Mouse (Mus musculus): ENCODE data around the gene Nphp1.
A peak's percentile ranks its signal among the peaks of the same experiment; 100 is the strongest.

Nphp1 gene

DNA sequence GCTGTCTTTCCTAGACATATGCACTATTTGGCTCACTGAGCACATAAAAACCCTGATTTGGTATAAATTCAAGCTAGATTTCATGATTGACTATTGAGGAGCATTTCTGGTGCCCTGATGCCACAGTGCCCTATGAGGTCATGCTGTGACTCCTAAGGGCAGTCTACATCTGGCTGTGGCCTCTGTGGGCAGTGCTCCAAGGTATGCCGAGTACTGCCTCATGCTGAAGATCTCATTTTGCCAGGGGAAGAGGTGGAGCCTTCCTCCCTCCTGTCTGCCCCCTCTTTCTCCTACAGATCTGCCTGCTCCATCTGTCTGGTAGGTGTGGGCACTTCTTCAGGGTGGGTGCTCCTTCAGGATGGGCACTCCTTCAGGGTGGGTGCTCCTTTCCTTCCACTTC is 39.3 kb downstream of the Nphp1 start:
- no peak for DNase-seq (ENCODE audit: low spot score in 2 of 2)

DNA sequence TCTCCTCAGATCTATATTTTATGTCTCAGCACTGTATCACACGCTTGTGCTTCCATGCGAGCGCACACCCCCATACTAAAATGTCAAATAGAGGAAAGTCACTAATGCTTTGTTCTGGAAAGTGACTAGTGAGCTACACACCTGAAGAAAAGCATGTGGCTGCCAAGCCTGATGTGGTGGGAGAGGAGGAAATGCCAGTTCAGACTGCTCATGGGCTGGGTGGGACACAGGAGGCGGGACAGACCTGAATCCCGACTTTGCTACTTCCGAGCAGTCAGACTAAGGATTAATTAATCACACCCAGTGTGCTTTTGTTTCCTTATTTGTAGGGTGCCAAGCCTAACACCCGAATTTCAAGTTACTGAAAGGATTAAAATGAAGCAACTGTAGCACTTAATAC is 40.4 kb downstream of the Nphp1 start:
- DNase-seq (ENCODE audit: low spot score in 2 of 2): no peak

DNA sequence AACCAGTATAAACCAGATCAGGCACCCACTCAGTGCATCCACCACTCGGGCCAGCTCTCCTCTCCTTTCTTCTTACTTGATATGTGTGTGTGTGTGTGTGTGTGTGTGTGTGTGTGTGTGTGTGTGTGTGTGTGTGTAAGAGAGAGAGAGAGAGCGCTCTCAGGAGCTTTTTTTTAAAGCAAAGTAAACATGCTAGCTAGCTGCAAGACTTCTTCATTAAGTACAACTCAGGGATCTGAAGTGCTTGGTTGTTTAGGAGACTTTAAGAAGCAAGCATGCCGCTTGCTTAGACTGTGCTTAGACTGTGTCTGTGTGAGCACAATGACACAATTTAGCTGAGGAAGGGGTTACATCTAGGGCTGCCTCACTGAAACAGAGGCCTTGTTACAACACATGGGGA is 46.1 kb downstream of the Nphp1 start:
- no peak for DNase-seq (ENCODE audit: low spot score in 2 of 2)

DNA sequence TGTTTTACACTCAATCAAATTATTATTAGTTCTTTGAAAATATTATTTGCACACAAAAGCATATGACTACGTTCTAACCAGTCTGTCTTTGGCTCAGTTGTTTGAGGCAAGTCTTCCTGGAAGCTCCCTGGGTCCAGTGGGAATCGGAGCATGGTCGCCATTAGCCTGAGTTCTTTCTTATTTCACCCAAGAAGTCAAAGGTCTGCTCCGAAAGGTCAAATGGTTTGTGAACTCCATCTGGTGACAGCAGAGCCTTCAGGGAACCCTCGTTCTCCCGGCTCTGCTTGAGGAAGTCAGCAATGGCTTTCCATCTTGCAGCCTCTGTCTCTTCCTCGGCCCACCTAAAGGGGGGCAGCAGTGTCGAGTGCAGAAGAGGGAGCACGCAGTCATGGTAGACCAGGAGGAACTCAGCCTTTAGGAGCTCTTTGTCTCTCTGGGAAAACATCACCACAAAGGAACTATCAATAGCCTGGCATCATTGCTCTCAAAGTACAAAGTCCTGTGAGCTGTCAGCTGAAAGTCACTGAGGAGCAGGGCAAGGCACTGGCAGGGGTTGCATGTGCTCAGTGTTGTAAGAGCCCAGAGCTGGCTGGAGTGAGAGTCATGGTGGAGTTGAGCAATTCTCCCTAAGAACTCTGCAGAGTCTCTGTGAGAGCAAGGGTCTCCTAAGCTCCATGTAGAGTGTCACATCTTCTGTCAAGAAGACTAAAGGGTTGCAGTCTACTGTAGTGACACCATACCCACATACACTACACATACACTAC is 47.8 kb downstream of the Nphp1 start:
- DNase-seq (ENCODE audit: low spot score in 2 of 2): no peak

DNA sequence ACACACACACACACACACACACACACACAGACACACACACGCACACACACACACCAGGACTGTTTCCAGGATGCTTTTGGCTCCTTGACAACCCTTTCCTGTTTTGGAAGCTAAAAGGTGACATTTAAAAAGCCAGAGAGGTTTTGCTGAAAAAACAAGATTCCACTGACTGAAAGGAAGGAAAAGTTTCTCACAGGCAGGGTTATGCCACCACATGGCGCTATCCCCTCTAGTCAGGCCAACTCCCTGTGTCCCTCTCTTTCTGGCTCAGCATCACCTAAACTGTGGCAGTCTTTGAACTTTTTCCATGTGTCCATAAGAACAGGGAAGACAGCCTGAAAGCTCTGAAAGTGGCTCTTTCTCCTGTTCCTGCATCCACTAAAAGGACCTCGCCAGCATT is 50.8 kb downstream of the Nphp1 start:
- DNase-seq (ENCODE audit: low spot score in 2 of 2): no peak

DNA sequence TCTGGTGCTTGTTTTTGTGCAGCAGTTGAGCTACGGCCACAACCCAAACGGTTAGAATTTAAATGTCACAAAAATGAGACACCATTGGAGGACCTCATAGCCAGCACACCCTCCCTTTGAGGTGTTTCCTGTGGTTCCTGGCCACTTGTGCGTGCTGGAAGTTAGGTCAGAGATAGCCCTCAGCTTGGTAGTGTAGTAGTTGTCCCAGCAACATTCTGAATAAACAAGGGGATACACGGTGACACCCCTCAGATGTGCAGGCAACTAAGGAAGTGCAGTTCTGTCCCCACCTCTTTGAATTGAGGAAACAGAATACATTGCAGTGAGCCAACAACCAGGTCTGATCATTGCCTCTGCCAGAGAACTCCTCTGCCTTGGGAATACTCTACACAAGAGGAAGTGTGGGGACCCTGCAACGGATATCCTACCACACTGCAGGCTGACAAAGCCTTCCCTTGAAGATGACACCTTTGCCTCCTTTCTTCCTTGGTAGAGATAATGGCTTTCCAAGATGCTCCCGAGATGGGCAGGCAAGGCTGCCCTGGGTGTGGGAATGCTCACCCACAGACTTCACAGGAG is 52.0 kb downstream of the Nphp1 start:
- no peak for DNase-seq (ENCODE audit: low spot score in 2 of 2)

DNA sequence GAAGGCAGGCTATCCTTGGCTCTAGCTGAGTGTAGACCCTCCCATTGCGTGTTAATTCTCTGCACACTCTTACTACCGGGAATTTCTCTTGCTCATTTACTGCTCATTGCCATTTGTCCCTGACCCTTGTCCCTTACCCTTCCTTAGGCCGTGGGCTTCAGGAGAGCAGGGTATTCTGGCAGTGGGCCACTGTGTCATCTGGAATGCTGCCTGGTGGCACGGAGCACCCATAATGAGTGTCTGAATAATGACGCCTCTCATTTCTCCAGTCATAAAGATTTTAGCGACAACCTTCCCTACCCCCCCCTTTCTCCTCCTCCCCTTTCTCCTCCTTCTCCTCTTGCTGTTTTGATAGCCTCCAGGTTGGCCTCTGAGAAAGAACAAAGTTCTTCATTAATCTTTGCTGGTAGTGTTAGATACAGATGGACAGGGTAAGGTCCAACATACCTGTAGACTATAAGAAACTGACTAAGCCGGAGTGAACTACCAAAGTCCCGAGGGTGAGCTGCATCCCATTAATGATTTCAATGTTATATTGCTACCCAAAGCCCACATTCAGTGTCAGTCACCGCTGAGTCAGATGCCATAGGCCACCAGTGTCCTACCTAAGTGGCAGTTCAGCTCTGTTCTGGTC is 53.1 kb downstream of the Nphp1 start:
- DNase-seq (ENCODE audit: low spot score in 2 of 2): no peak

DNA sequence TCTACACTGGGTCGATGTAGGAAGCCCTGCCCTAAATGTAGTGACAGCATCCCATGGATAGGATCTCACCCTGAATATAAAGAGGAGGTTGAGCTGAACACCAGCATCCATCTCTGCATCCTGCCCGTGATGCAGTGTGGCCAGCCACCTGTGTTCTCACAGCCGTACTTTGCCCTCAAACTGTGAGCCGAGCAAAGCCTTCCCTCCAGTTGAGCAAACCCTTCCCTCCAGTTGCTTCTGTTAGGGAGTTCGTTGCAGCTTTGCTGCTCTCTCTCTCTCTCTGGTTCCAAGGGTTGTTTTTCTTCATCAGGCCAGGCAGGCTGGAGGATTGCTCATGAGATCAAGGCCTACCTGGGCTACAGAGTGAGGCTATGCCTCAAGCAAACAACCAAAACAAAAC is 53.8 kb downstream of the Nphp1 start:
- no peak for DNase-seq (ENCODE audit: low spot score in 2 of 2)

DNA sequence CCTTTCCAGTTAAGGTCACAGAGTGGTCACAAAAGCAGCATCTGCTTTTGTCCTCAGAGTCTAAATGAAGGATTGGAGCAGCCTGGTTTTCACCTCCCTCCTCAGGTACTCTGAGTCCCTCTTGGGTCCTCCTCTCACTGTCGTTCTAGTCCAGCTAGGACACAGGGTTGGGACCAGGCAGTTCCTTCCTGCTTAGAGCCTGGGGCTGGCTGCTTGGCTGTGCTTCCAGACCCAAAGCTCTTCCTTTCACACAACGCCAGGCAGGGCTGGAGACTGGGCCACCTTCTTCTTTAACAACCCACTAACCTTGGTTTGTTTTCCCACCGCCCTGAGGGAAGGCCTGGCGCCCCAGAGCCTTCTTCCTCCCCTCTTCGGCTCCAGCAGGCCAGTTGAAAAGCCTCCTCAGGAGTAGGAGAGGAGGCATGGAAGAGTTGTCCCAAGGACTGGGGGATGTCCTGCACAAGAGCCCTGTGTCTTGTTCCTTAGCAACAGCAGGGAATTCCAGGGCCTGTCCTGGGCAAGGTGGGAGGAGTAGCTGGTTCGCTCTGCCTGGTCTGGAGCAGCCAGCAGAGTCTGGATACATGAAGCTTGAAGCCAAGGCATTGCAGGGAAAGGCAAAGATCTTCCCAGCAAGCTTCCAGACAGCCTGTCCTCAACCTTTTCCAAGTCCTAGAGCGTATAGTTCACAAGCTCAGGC is 58.2 kb downstream of the Nphp1 start:
- no peak for DNase-seq (ENCODE audit: low spot score in 2 of 2)

DNA sequence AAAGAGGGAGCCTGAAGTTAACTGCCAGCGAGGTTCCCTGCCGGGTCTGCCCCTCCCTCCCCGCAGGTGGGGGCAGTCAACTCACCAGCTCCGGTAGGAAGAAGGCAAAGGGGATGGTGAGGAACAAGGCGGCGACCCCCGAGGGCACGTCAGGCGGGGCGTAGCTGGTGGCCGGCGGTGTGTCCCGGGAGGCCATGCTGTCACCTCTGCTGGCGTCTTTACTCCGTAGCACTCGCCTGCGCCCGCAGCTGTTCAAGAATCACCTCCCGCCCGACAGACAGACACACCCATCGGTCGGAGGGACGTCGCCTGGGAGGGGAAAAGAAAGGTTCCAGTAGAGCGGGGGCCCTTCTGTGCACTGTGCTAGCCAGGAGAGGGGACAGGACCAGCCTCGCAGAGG is 59.0 kb downstream of the Nphp1 start, which contains the start of gene Mall:
Gene Mall (minus strand): TSS at position 262 of the 400 bp plus-strand sequence.
- DNase-seq (ENCODE audit: low spot score in 2 of 2): no peak

DNA sequence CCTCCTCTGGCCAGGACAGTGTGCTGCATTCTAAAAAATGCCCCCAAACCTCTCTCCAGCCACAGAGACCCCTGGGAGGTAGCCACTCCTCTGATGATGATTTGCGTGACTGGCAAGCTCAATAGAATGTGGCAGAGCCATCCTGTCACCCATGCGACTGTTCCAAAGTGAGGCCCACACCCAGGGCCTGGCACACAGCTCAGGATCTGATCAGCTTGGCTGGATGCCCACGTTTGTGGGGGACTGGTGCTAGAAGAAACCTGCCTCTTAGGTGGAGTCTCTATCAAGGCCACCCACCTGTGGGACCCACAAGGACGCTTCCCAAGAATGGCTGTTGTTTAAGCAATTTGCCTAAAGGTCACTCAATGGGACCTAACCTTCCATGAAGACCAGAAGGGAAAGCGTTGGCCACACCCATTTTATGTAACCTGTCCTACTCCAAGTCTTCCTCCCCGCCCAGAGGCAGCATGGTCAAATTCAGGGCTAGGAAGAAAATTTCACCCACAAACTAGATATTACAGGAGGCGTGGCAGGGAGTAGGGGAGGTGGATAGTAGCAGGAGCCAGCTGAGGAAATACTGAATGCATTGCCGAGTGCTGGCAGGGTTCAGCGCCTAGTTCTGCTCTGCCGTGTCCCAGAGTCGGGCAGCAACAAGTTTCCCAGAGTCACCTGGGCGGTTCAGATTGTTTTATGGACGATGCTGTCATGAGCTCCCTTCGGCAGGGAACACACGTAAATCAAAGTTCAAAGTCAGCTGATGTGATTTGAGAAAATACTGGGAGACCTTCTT is 59.8 kb downstream of the Nphp1 start:
- DNase-seq (ENCODE audit: low spot score in 2 of 2): no peak

DNA sequence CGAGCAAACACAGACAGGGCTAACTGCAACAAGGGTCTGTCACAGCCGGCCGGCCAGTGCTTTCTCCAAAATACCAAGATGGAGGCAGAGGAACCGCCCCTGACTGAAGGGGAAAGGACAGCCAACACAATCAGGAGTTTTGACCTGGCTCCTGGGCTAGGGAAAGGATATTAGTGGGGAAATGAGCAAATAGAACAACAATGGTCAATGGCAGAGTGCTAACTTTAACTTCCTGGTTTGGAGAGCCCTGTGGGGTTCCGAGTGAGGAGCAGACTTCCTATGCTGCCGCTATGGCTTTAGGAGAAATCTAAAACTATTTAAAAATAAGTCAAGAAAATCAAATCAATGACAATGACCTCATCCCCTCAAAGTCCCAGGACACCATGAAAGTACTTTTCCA is 60.6 kb downstream of the Nphp1 start:
- DNase-seq (ENCODE audit: low spot score in 2 of 2): no peak

DNA sequence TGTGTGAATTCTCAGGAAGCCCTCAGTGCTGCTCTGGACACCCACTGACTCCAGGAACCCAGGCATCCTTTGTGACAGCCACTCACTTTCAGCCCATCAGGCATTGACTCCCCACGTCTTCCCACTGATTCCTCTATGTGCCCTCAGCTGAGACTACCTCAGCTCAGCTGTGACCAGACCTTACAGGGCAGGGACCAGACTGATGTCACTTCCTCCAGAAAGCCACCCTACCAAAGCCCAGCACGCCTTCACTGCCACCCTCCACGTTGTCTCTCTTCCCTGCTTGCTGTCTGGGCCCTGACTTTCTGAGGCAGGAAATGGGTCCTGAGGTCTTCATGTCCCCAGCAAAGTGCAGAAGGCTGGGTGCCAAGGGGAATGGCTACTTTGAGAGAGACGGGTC is 65.5 kb downstream of the Nphp1 start:
- no peak for DNase-seq (ENCODE audit: low spot score in 2 of 2)

DNA sequence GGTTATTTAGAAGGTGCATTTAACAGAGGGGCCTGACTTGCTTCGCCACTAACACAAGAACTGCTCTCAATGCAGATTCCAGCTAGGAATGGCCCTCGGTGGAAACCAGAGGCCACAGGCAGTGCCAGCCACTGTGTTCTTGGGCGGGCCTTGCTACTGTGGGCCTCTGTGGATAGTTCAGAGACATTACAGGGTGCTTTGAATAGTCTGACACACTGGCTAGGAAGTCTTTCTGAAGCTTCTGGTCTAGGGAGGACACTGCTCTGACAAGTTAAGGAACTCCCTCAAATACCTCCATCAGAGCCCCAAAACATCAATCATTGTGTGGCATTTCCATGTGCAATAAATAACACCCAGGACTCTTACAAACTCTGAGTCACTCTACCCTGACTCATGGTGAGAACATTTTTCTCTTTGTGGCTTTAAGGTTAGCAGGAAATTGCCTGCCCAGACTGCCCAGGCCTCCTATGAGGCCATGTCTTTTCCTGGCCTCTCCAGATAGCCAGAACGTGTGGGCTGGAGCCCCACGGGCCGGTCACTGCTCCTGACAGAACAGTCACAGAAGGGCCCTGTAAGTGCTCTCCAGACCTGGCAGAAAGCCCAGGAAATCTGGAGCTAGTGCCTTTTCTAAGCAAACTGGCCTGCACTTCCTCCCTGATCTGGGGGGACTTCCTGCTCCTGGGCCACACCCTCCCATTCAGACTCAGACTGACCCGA is 66.4 kb downstream of the Nphp1 start:
- peak; percentile 44 to 45 for DNase-seq (ENCODE audit: low spot score in 2 of 2)

DNA sequence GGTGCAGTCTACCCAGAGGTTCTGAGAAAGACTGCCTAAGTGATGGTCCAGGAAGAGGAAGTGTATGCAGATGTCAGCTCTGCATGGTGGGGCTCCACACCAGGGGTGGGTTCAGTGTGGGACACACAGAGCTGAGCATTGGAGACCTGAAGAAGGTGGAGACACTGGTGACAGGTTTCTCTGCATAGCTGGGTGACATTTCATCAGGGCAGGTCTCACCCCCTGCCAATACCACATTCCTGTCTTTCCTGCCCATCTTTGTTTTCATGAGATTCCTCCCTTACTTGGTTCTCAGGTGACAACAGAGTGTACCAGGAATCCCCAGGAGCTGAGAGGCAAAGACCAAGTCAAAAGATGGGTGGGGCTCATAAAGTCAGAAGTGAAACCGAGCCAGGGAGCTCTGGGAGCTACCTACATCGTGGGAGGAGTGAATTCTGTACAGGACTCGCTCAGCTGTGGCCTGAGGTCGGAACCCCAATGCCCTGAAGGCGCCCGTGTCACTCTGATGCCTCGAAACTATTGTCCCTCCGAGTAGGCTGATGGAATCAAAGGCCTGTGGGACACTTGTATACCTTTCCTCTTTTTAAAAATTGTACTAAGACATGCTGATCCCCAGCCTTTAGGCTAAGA is 69.7 kb downstream of the Nphp1 start:
- DNase-seq (ENCODE audit: low spot score in 2 of 2): no peak

DNA sequence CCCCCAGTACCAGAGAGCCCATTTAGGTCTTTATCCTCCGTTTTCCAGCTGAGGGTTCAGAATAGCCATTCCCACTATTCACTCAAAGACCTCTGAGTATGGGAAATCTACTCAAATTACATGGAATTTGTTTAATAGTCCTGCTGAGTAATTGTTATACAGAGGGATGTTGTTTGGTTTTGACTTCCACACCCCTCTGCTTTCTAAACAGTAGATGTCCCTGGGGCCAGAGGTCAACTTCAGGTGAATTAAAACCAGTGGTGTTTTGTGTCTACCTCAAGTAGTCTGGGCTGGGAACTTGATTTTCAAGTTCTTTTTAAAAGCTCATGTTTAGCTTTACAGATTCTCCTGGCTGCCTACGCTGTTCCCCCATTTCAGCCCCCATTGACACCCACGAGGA is 74.0 kb downstream of the Nphp1 start:
- no peak for DNase-seq (ENCODE audit: low spot score in 2 of 2)

DNA sequence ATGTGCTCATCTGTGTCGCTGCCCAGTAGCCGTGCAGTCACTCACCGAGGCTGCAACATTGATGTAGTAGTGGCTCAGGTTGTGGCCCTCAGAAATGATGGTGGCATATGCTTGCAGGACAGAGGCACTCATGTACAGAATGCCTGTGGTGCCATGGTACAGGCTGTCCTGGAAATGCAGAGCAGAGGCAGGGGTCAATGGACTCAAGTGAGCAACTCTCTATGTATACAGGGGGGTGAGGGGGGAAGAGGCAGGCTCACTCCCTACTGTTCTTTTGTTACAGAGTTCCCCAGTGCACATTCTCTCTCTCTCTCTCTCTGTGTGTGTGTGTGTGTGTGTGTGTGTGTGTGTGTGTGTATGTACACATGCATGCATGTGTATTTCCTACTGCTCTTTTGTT is 79.9 kb downstream of the Nphp1 start:
- DNase-seq (ENCODE audit: low spot score in 2 of 2): no peak

DNA sequence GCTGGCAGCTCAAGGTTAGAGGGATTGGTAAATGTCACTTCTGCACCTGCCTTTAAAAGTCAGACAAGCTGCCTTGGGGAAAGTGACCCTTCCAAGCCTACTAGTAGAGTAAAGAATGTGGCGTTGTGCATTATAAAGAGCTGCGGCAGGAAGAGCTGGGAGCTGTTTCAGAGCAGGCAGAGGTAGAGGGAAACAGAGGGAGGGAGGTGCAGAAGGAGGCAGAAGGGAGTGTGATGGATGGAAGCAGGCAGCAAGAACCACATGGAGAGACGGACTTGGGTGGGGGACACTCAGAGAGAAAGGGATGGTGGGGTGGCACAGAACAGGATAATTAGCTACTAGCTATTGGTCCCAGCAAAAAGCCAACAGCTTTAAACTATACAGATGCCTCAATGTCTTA is 80.6 kb downstream of the Nphp1 start:
- no peak for DNase-seq (ENCODE audit: low spot score in 2 of 2)

DNA sequence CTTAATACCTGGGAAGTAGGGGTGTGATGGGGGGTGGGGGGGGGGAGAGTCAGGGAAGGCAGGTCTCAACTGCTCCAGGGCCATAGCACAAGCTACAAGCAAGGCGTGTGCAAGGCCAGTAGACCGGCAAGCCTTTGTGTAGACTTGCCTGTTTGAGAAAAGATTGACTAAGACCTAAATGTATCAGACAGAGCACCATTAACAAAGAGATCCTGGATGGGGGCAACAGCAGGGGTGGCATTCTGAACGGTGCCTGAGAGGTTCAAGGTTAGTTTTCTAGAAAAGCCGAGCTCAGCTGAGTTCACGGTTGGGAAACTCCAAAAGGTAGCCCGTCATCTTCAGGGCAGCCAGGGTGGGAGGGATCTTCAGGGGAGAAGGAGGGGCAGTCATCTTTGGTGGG is 83.4 kb downstream of the Nphp1 start:
- no peak for DNase-seq (ENCODE audit: low spot score in 2 of 2)
